Mouse (Mus musculus): ENCODE data around the gene Osbp2. TPM values are rescaled to one million over a fixed set of nuclear protein-coding genes. Genes with fewer than 3 reads are reported as not detected.
A peak's percentile ranks its signal among the peaks of the same experiment; 100 is the strongest.

The Osbp2 gene
- polyA plus RNA-seq, 1 experiment from 2014 or later, result 0.73 TPM

- H3K4me1 ChIP-seq (replicated peaks), result peaks cover 5% of the 10 kb centered on the region; the same call in 1 of the 2 replicates
- H3K27me3 ChIP-seq, result peaks cover 26% of the 10 kb centered on the region
- H3K9ac ChIP-seq (replicated peaks), result no peak overlapping the region
- no peak overlapping the region for H3K27ac ChIP-seq
- 0 out of 2 replicates have a peak, but pooled peaks have one; percentile 17 for ATAC-seq (ENCODE audit: insufficient number of reproducible peaks, insufficient read depth, low FRiP score, low TSS enrichment, low read depth)
- H3K36me3 ChIP-seq, result no peaks in the 10 kb centered on the region
- H3K4me2 ChIP-seq, result peak overlapping the region; percentile 79
- 71% methylated on average over 19 of the region's 19 CpGs for WGBS
- no peaks in the 10 kb centered on the region for H3K9me3 ChIP-seq
- peak overlapping the region; percentile 53 for H3K4me3 ChIP-seq (replicated peaks)
Observed at GRCm38 (mm10) chr11:3862661-3863453, 846 bp downstream of the Osbp2 start.

- Histone ChIP-seq H3K9ac (replicated peaks) (no peak overlapping the region), H3K27me3 (peaks cover 20% of the 10 kb centered on the region), H3K36me3 (no peaks in the 10 kb centered on the region), H3K9me3 (no peaks in the 10 kb centered on the region), H3K27ac (no peak overlapping the region), H3K4me1 (replicated peaks) (peaks cover 5% of the 10 kb centered on the region; the same call in 1 of the 2 replicates), H3K4me3 (replicated peaks) (no peak overlapping the region), H3K4me2 (no peak overlapping the region)
- ATAC-seq (ENCODE audit: insufficient number of reproducible peaks, insufficient read depth, low FRiP score, low TSS enrichment, low read depth), result no peak
- WGBS, result 79% methylated on average over 4 of the region's 4 CpGs
Observed at GRCm38 (mm10) chr11:3860361-3860760, 3.3 kb downstream of the Osbp2 start.

DNA sequence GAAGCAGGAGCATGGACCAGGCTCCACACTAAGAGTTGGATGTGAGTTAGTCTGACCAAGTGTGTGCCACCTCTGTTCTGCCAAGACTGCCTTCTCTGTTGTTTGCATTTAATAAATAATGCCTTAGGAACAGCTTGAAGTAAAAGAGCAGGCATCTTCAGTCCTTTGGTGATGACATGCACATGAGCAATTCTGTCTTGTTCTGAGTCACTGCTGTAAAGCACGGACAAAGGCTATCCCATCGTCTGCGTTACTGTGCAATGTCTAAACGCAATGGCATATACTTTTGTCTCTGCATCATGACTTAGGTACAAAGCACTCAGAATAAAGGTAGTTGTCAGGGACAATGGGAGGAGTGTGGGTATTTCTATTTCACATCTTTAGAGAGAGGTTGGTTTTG lies 3.9 kb downstream of the Osbp2 start:
- Histone ChIP-seq H3K27ac (no peak overlapping the region), H3K4me1 (replicated peaks) (peaks cover 5% of the 10 kb centered on the region; the same call in 1 of the 2 replicates), H3K27me3 (peaks cover 20% of the 10 kb centered on the region), H3K36me3 (no peaks in the 10 kb centered on the region), H3K4me2 (no peak overlapping the region), H3K9me3 (0 out of 2 replicates have a peak, but pooled peaks cover 4% of the 10 kb centered on the region), H3K9ac (replicated peaks) (no peak overlapping the region), H3K4me3 (replicated peaks) (no peak overlapping the region)
- 91% methylated on average over 4 of the region's 4 CpGs for WGBS
- no peak for ATAC-seq (ENCODE audit: insufficient number of reproducible peaks, insufficient read depth, low FRiP score, low TSS enrichment, low read depth)

GRCm38 (mm10) chr11:3857902-3858301 lies 5.8 kb downstream of the Osbp2 start:
- H3K9ac ChIP-seq (replicated peaks), result no peak overlapping the region
- H3K27ac ChIP-seq, result no peak overlapping the region
- no peak for ATAC-seq (ENCODE audit: insufficient number of reproducible peaks, insufficient read depth, low FRiP score, low TSS enrichment, low read depth)
- H3K4me1 ChIP-seq (replicated peaks), result no peaks in the 10 kb centered on the region
- peaks cover 13% of the 10 kb centered on the region for H3K27me3 ChIP-seq
- H3K4me2 ChIP-seq, result no peak overlapping the region
- 0 out of 2 replicates have a peak, but pooled peaks cover 7% of the 10 kb centered on the region for H3K9me3 ChIP-seq
- no peak overlapping the region for H3K4me3 ChIP-seq (replicated peaks)
- H3K36me3 ChIP-seq, result no peaks in the 10 kb centered on the region
- 78% methylated on average over 5 of the region's 5 CpGs for WGBS

DNA sequence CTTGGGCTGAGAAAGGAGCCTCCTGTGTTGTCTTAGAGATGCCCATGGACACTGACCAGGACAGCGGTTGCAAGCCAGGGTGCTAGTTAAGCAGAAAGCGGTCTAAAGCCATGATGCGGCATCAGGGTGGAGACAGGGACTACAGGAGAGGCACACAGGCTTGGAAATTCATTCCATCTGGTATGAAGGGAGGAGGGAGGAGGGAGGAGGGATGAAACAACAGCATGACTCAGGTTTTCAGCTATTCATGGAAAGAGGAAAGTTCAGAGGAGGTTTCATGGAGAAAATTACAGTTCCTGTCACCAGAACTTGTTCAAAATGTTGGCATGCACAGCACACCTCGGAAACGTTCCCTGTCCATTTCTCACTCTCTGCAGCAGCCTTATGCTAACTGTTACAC lies 7.9 kb downstream of the Osbp2 start:
- ATAC-seq (ENCODE audit: insufficient number of reproducible peaks, insufficient read depth, low FRiP score, low TSS enrichment, low read depth), result no peak
- Histone ChIP-seq H3K9ac (replicated peaks) (no peak overlapping the region), H3K4me1 (replicated peaks) (no peaks in the 10 kb centered on the region), H3K27ac (no peak overlapping the region), H3K27me3 (no peaks in the 10 kb centered on the region), H3K4me2 (no peak overlapping the region), H3K4me3 (replicated peaks) (no peak overlapping the region), H3K36me3 (no peaks in the 10 kb centered on the region), H3K9me3 (0 out of 2 replicates have a peak, but pooled peaks cover 7% of the 10 kb centered on the region)
- 88% methylated on average over 5 of the region's 5 CpGs for WGBS

GRCm38 (mm10) chr11:3854156-3854555 lies 9.5 kb downstream of the Osbp2 start:
- no peak for ATAC-seq (ENCODE audit: insufficient number of reproducible peaks, insufficient read depth, low FRiP score, low TSS enrichment, low read depth)
- Histone ChIP-seq H3K27me3 (no peaks in the 10 kb centered on the region), H3K36me3 (no peaks in the 10 kb centered on the region), H3K9me3 (0 out of 2 replicates have a peak, but pooled peaks cover 7% of the 10 kb centered on the region), H3K4me2 (no peak overlapping the region), H3K27ac (no peak overlapping the region), H3K4me3 (replicated peaks) (no peak overlapping the region), H3K4me1 (replicated peaks) (no peaks in the 10 kb centered on the region), H3K9ac (replicated peaks) (no peak overlapping the region)
- 92% methylated on average over 3 of the region's 3 CpGs for WGBS

DNA sequence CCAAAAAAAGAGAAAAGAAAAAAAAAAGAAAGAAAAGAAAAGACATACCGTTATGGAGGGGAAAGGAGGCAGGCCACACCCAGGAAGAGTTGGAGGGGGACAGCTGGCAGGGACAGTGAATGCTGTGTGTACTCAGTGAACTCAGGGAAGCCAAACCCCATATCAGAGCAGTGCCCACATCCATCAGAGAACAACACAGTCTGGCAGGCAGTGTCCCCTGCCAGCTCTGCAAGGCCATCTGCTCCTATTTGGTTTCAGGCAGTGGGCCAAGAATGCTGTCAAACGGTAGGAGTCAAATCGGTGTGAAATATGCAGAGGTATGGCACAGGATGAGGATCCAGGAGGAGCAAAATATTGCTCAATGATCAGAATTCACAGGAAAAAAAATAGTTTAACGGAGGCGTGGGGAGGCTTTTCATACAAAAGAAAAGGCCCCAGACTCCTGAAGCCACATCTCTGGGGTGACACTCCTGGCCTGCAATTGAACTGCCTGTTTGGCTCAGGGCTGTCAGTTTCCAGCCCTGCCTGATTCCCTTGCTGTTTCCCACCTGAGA lies 10.1 kb downstream of the Osbp2 start:
- 83% methylated on average over 5 of the region's 5 CpGs for WGBS
- no peak overlapping the region for H3K4me3 ChIP-seq (replicated peaks)
- ATAC-seq (ENCODE audit: insufficient number of reproducible peaks, insufficient read depth, low FRiP score, low TSS enrichment, low read depth), result no peak

GRCm38 (mm10) chr11:3853031-3853430 lies 10.7 kb downstream of the Osbp2 start:
- Histone ChIP-seq H3K27me3 (no peaks in the 10 kb centered on the region), H3K4me1 (replicated peaks) (no peaks in the 10 kb centered on the region), H3K4me3 (replicated peaks) (no peak overlapping the region), H3K9me3 (0 out of 2 replicates have a peak, but pooled peaks cover 7% of the 10 kb centered on the region), H3K4me2 (no peak overlapping the region), H3K36me3 (no peaks in the 10 kb centered on the region), H3K27ac (no peak overlapping the region), H3K9ac (replicated peaks) (no peak overlapping the region)
- 92% methylated on average over 10 of the region's 10 CpGs for WGBS
- ATAC-seq (ENCODE audit: insufficient number of reproducible peaks, insufficient read depth, low FRiP score, low TSS enrichment, low read depth), result no peak

More for the DNA sequence above, 10.1 kb downstream of the Osbp2 start:
- Histone ChIP-seq H3K9ac (replicated peaks) (no peak overlapping the region), H3K36me3 (no peaks in the 10 kb centered on the region), H3K9me3 (0 out of 2 replicates have a peak, but pooled peaks cover 7% of the 10 kb centered on the region), H3K4me1 (replicated peaks) (no peaks in the 10 kb centered on the region), H3K4me2 (no peak overlapping the region), H3K27me3 (no peaks in the 10 kb centered on the region), H3K27ac (no peak overlapping the region)

GRCm38 (mm10) chr11:3851872-3852271 lies 11.8 kb downstream of the Osbp2 start:
- WGBS, result 83% methylated on average over 4 of the region's 4 CpGs
- no peak overlapping the region for H3K9ac ChIP-seq (replicated peaks)
- H3K9me3 ChIP-seq, result 0 out of 2 replicates have a peak, but pooled peaks cover 7% of the 10 kb centered on the region
- H3K36me3 ChIP-seq, result no peaks in the 10 kb centered on the region
- H3K27ac ChIP-seq, result no peak overlapping the region
- no peak for ATAC-seq (ENCODE audit: insufficient number of reproducible peaks, insufficient read depth, low FRiP score, low TSS enrichment, low read depth)
- H3K4me1 ChIP-seq (replicated peaks), result no peaks in the 10 kb centered on the region
- H3K4me3 ChIP-seq (replicated peaks), result no peak overlapping the region
- no peaks in the 10 kb centered on the region for H3K27me3 ChIP-seq
- no peak overlapping the region for H3K4me2 ChIP-seq

DNA sequence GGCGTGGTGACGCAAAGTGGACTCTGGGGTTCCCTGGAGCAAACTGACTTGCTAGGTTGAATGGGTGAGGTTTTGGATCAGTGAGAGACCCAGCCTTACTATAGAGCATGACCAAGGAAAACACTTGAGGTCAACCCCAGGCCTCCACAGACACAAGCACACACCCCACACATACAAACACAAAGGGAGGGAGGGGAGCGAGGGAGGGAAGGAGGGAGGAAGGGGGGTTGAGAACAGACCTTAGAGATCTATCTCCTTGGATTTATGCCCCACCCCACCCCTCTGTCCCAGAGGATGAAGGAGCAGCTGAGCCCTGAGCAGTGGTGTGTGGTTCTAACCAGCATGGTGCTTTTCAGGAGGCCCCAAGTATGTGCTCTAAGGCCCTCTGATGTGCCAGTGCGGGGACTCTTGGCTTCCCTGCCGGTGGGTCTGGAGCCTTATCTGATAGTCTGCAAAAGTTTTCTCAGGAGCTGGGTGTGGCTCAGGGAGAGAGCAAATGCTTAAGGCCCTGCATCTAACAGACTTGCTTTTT lies 12.9 kb downstream of the Osbp2 start:
- no peak overlapping the region for H3K27ac ChIP-seq
- no peak overlapping the region for H3K9ac ChIP-seq (replicated peaks)
- H3K4me3 ChIP-seq (replicated peaks), result no peak overlapping the region
- 68% methylated on average over 5 of the region's 5 CpGs for WGBS
- no peaks in the 10 kb centered on the region for H3K27me3 ChIP-seq
- ATAC-seq (ENCODE audit: insufficient number of reproducible peaks, insufficient read depth, low FRiP score, low TSS enrichment, low read depth), result no peak
- no peaks in the 10 kb centered on the region for H3K4me1 ChIP-seq (replicated peaks)
- 0 out of 2 replicates have a peak, but pooled peaks cover 7% of the 10 kb centered on the region for H3K9me3 ChIP-seq
- no peaks in the 10 kb centered on the region for H3K36me3 ChIP-seq
- H3K4me2 ChIP-seq, result no peak overlapping the region

- H3K27ac ChIP-seq, result no peak overlapping the region
- no peaks in the 10 kb centered on the region for H3K36me3 ChIP-seq
- WGBS, result 91% methylated on average over 2 of the region's 2 CpGs
- no peaks in the 10 kb centered on the region for H3K4me1 ChIP-seq (replicated peaks)
- H3K27me3 ChIP-seq, result no peaks in the 10 kb centered on the region
- H3K4me3 ChIP-seq (replicated peaks), result no peak overlapping the region
- H3K4me2 ChIP-seq, result no peak overlapping the region
- H3K9me3 ChIP-seq, result 0 out of 2 replicates have a peak, but pooled peaks cover 7% of the 10 kb centered on the region
- no peak for ATAC-seq (ENCODE audit: insufficient number of reproducible peaks, insufficient read depth, low FRiP score, low TSS enrichment, low read depth)
- no peak overlapping the region for H3K9ac ChIP-seq (replicated peaks)
Observed at GRCm38 (mm10) chr11:3850315-3850614, 13.4 kb downstream of the Osbp2 start.

All from limb, embryonic 12.5 days (tissue).